ENCODE assay signal across 8 mouse cellular contexts in genomic region chr14:54577089-54577982, GRCm38 (mm10). TPM values are rescaled to one million over a fixed set of nuclear protein-coding genes. Genes with fewer than 3 reads are reported as not detected.
DNase-seq lines count a peak whose midpoint lies in the region; ATAC-seq and TF ChIP-seq lines count a peak whose summit lies in the region.

Gene Ajuba (minus strand): TSS chr14:54577558.

- ATAC-seq in cerebellum, adult (ENCODE audit: insufficient number of reproducible peaks, low FRiP score, low TSS enrichment) = no peak
- ATAC-seq in embryonic facial prominence, embryonic 14.5 days (ENCODE audit: low read depth) = peak; percentile 74
- peak; percentile 56; the same call in 1 of the 2 replicates for ATAC-seq in midbrain, postnatal 0 days (ENCODE audit: low FRiP score)

- no peaks in the 10 kb centered on the region for H3K4me1 ChIP-seq in cerebellum, adult 2 months (ENCODE audit: control insufficient read depth, insufficient read depth, low read length)
- H3K4me1 ChIP-seq in embryonic facial prominence, embryonic 14.5 days (ENCODE audit: control insufficient read depth, insufficient read depth, low read length) = peaks cover 22% of the 10 kb centered on the region
- H3K4me1 ChIP-seq in kidney, adult 2 months (ENCODE audit: control insufficient read depth, insufficient read depth, low read length) = peaks cover 36% of the 10 kb centered on the region
- H3K4me1 ChIP-seq in midbrain, postnatal 0 days (ENCODE audit: insufficient read depth, low read length) = 0 out of 2 replicates have a peak, but pooled peaks cover 4% of the 10 kb centered on the region

- H3K27ac ChIP-seq in cerebellum, adult 2 months (ENCODE audit: insufficient read depth, low read length) = no peak within 1 kb of the TSS
- peak within 1 kb of the TSS; percentile 95 for H3K27ac ChIP-seq in embryonic facial prominence, embryonic 14.5 days (replicated peaks; ENCODE audit: low read depth, low read length)
- H3K27ac ChIP-seq in kidney, adult 2 months (ENCODE audit: insufficient read depth, low read depth, low read length) = peak within 1 kb of the TSS; percentile 87
- H3K27ac ChIP-seq in midbrain, postnatal 0 days (ENCODE audit: low read depth, low read length) = peak within 1 kb of the TSS; percentile 63; the same call in 1 of the 2 replicates

- WGBS in cerebellum, adult 2 months = under 1% methylated on average over 66 of the region's 66 CpGs
- WGBS in embryonic facial prominence, embryonic 14.5 days = under 1% methylated on average over 61 of the region's 66 CpGs
- WGBS in kidney, adult 2 months = under 1% methylated on average over 66 of the region's 66 CpGs
- under 1% methylated on average over 66 of the region's 66 CpGs for WGBS in midbrain, postnatal 0 days

- H3K27me3 ChIP-seq in cerebellum, adult 2 months (ENCODE audit: control insufficient read depth, insufficient read depth, low read length) = peaks cover 10% of the 10 kb centered on the region; the same call in 1 of the 2 replicates
- H3K27me3 ChIP-seq in embryonic facial prominence, embryonic 14.5 days (replicated peaks; ENCODE audit: control insufficient read depth, insufficient read depth, low read length) = no peaks in the 10 kb centered on the region
- H3K27me3 ChIP-seq in kidney, adult 2 months (replicated peaks; ENCODE audit: control insufficient read depth, insufficient read depth, low read length) = no peaks in the 10 kb centered on the region
- H3K27me3 ChIP-seq in midbrain, postnatal 0 days (ENCODE audit: insufficient read depth, low read length) = peaks cover 36% of the 10 kb centered on the region
- H3K27me3 ChIP-seq in splenic B cell, adult 2 months (ENCODE audit: control insufficient read depth, insufficient read depth, low read length, poor library complexity, severe bottlenecking) = peaks cover 2% of the 10 kb centered on the region; the same call in 1 of the 2 replicates

- no peak for TF ChIP-seq POLR2A in cerebellum, adult 2 months (IDR thresholded peaks at IDR 0.05; ENCODE audit: borderline replicate concordance, insufficient read depth, low read length)
- no peak for TF ChIP-seq POLR2A in kidney, adult 2 months (IDR thresholded peaks at IDR 0.05; ENCODE audit: low read depth, low read length)

- H3K4me2 ChIP-seq in embryonic facial prominence, embryonic 14.5 days (ENCODE audit: low read depth, low read length) = peak within 1 kb of the TSS; percentile 89
- H3K4me2 ChIP-seq in midbrain, postnatal 0 days (ENCODE audit: low read depth, low read length, poor library complexity, severe bottlenecking) = peak within 1 kb of the TSS; percentile 83

- no peak for TF ChIP-seq CTCF in cerebellum, adult 2 months (IDR thresholded peaks at IDR 0.05; ENCODE audit: borderline replicate concordance, insufficient read depth, low read depth, low read length)
- no peak for TF ChIP-seq CTCF in kidney, adult 2 months (conservative IDR thresholded peaks at IDR 0.05; ENCODE audit: insufficient read depth, insufficient read length, low read depth, low read length)
- TF ChIP-seq CTCF in midbrain, postnatal 0 days (IDR thresholded peaks at IDR 0.05) = no peak

- DNase-seq in cerebellum, adult 2 months = peak; percentile 49 to 57
- peak; percentile 97 for DNase-seq in embryonic facial prominence, embryonic 14.5 days (ENCODE audit: low spot score)
- peak; percentile 92 for DNase-seq in heart, adult 8-10 months (ENCODE audit: low spot score)
- DNase-seq in kidney, adult 2 months = peak; percentile 96
- peak; percentile 80 for DNase-seq in liver
- peak; percentile 83 for DNase-seq in midbrain, postnatal 0 days (ENCODE audit: low spot score)
- peak; percentile 36 for DNase-seq in splenic B cell, adult 2 months (ENCODE audit: low read depth, low spot score)

- peak within 1 kb of the TSS; percentile 60 for H3K4me3 ChIP-seq in cerebellum, adult 2 months (replicated peaks; ENCODE audit: insufficient read depth, low read depth, low read length)
- H3K4me3 ChIP-seq in embryonic facial prominence, embryonic 14.5 days (ENCODE audit: low read depth, low read length) = peak within 1 kb of the TSS; percentile 72
- H3K4me3 ChIP-seq in kidney, adult 2 months (ENCODE audit: insufficient read depth, low read depth, low read length) = peak within 1 kb of the TSS; percentile 66
- H3K4me3 ChIP-seq in midbrain, postnatal 0 days (ENCODE audit: low read depth, low read length) = peak within 1 kb of the TSS; percentile 52

- no peaks in the 10 kb centered on the region for H3K9me3 ChIP-seq in embryonic facial prominence, embryonic 14.5 days (ENCODE audit: control insufficient read depth, low read length)
- no peaks in the 10 kb centered on the region for H3K9me3 ChIP-seq in midbrain, postnatal 0 days (ENCODE audit: low read length)

- peak within 1 kb of the TSS; percentile 84 for H3K9ac ChIP-seq in embryonic facial prominence, embryonic 14.5 days (ENCODE audit: low read depth, low read length)
- peak within 1 kb of the TSS; percentile 51 for H3K9ac ChIP-seq in midbrain, postnatal 0 days (replicated peaks; ENCODE audit: low read length, poor library complexity, severe bottlenecking)

- H3K36me3 ChIP-seq in embryonic facial prominence, embryonic 14.5 days (ENCODE audit: control insufficient read depth, insufficient read depth, low read length) = peaks cover 12% of the 10 kb centered on the region
- no peaks in the 10 kb centered on the region for H3K36me3 ChIP-seq in kidney, adult 2 months (ENCODE audit: control insufficient read depth, insufficient read depth, low read length)
- H3K36me3 ChIP-seq in midbrain, postnatal 0 days (ENCODE audit: insufficient read depth, low read length) = no peaks in the 10 kb centered on the region
- H3K36me3 ChIP-seq in splenic B cell, adult 2 months (ENCODE audit: control insufficient read depth, insufficient read depth, low read length, poor library complexity, severe bottlenecking) = no peaks in the 10 kb centered on the region

RNA-seq across cellular contexts. Expression of gene Ajuba, which starts in this region (rescaled TPM):
- polyA plus RNA-seq in cerebellum, adult 2 months (2012; rRNA removed) = 1.9 TPM in 2 replicates
- 10.7 and 11.7 TPM in 2 replicates for polyA plus RNA-seq in embryonic facial prominence, embryonic 14.5 days (2014; fragmentation: Nextera tagmentation; extraction: Ambion mirVana)
- 1 to 10 TPM; 4.6 to 5.2 (median 4.7) TPM for total RNA-seq in heart, adult 8-10 months (2022)
- polyA plus RNA-seq in kidney, adult 2 months (2012; rRNA removed) = 32.4 and 33.9 TPM in 2 replicates
- 8.1 and 8.2 TPM in 2 replicates for total RNA-seq in midbrain, postnatal 0 days (2014; rRNA removed)
- 3.5 and 3.9 TPM in 2 replicates for polyA plus RNA-seq in midbrain, postnatal 0 days (2015; fragmentation: Nextera tagmentation; extraction: Ambion mirVana)

Comparison
In these comparisons a context has a peak if more than half of its experiments do, and no peak if none do; other contexts are left out.
1. DNase-seq: peak in every context shown above with its lines; median percentile 97 in embryonic facial prominence, embryonic 14.5 days; 96 in kidney, adult 2 months; 92 in heart, adult 8-10 months; 83 in midbrain, postnatal 0 days; 80 in liver; 53 in cerebellum, adult 2 months; 36 in splenic B cell, adult 2 months.